Mouse (Mus musculus) liver, embryonic 14.5 days (tissue): ENCODE measurements at regions not wholly inside any gene's neighbourhood (a gene's known extent, or its start where the extent isn't known, plus 50 kb on each side); places are given as distances from the start of the nearest gene placed in this dataset.

Experiments used
- ATAC-seq: fragments of 200-750 bp; cut with Nextera tagmentation; 2 replicates; pipeline ENCODE4 v1.8.0; 2017; ENCODE audit warnings: moderate number of reproducible peaks, mild to moderate bottlenecking, moderate library complexity; ENCODE audit not compliant: insufficient read depth
- DNase-seq, 3 experiments: peaks; one replicate each; pipeline ENCODE4 v3.0.0-alpha.2; 2012 to 2013; ENCODE audit warnings: low read depth in 3 of 3, low spot score in 3 of 3
- H3K27ac ChIP-seq: fragments of 300-500 bp; sonication (generic); 2 replicates; pipeline ENCODE4 v1.5.1; 2014; ENCODE audit warnings: moderate library complexity, mild to moderate bottlenecking, control low read depth, inconsistent platforms
- H3K27me3 ChIP-seq: fragments of 300-500 bp; sonication (generic); 2 replicates; pipeline ENCODE4 v1.6.1; 2014; ENCODE audit warnings: mild to moderate bottlenecking, low read length, moderate library complexity; ENCODE audit not compliant: control insufficient read depth, insufficient read depth
- H3K36me3 ChIP-seq: fragments of 300-500 bp; sonication (generic); replicated peaks from 2 replicates; pipeline ENCODE4 v1.6.1; 2014; ENCODE audit warnings: low read depth; ENCODE audit not compliant: control insufficient read depth, insufficient read depth
- H3K4me1 ChIP-seq, 2 experiments: fragments of 200-500 bp in 1 of 2; fragments of 300-500 bp in 1 of 2; sonication (generic) in 1 of 2; replicated peaks; 2 replicates each; pipeline ENCODE4 v1.6.1; 2012 to 2014; ENCODE audit warnings: antibody characterized with exemption in 1 of 2, inconsistent platforms in 1 of 2, low read length in 1 of 2; ENCODE audit not compliant: control insufficient read depth in 2 of 2, insufficient read depth in 2 of 2
- H3K4me2 ChIP-seq: fragments of 300-500 bp; sonication (generic); 2 replicates; pipeline ENCODE4 v1.6.1; 2014; ENCODE audit warnings: low read depth, mild to moderate bottlenecking, control low read depth, moderate library complexity
- H3K4me3 ChIP-seq, 2 experiments: fragments of 200-500 bp in 1 of 2; fragments of 300-500 bp in 1 of 2; sonication (generic) in 1 of 2; 2 replicates each; pipeline ENCODE4 v1.5.1; 2012 to 2014; ENCODE audit warnings: low read depth in 2 of 2, low read length in 2 of 2, mild to moderate bottlenecking in 2 of 2, control low read depth in 1 of 2, inconsistent platforms in 1 of 2, moderate library complexity in 1 of 2; ENCODE audit not compliant: insufficient read depth in 1 of 2
- H3K9ac ChIP-seq: fragments of 300-500 bp; sonication (generic); replicated peaks from 2 replicates; pipeline ENCODE4 v1.6.1; 2014; ENCODE audit warnings: mild to moderate bottlenecking, control low read depth, moderate library complexity
- H3K9me3 ChIP-seq: fragments of 300-500 bp; sonication (generic); 2 replicates; pipeline ENCODE4 v1.6.1; 2016; ENCODE audit warnings: low read length, mixed read lengths; ENCODE audit not compliant: control insufficient read depth
- CTCF ChIP-seq: IDR thresholded peaks from 2 replicates; pipeline ENCODE4 v1.5.1; 2016; ENCODE audit warnings: antibody characterized with exemption, low read depth, control low read depth
- EP300 ChIP-seq: IDR thresholded peaks from 2 replicates; pipeline ENCODE4 v1.6.1; 2016; ENCODE audit warnings: antibody characterized with exemption, low read depth
- WGBS: fragments of 180-500 bp; shearing (Covaris S2); extraction: QIAGEN DNeasy Blood & Tissue Kit; methylation state at CpG from one replicate; pipeline ENCODE4 v1.1.7; 2014; ENCODE audit not compliant: insufficient replicate concordance; 5-methylcytosine and 5-hydroxymethylcytosine counted together

- H3K27me3 ChIP-seq, result no peaks in the 10 kb centered on the region
- H3K4me3 ChIP-seq, result no peak overlapping the region
- H3K4me2 ChIP-seq, result no peak overlapping the region
- H3K9me3 ChIP-seq, result no peaks in the 10 kb centered on the region
- no peak for ATAC-seq
- H3K9ac ChIP-seq, result no peak overlapping the region
- no peaks in the 10 kb centered on the region for H3K36me3 ChIP-seq
- no peak for TF ChIP-seq CTCF
- TF ChIP-seq EP300, result no peak
- 61% methylated on average over 4 of the region's 4 CpGs for WGBS
- no peaks in the 10 kb centered on the region for H3K4me1 ChIP-seq
- DNase-seq, result no peak
- no peak overlapping the region for H3K27ac ChIP-seq
Observed at GRCm38 (mm10) chr4:56456788-56457187, 283.1 kb upstream of the Gm26657 start.

DNA sequence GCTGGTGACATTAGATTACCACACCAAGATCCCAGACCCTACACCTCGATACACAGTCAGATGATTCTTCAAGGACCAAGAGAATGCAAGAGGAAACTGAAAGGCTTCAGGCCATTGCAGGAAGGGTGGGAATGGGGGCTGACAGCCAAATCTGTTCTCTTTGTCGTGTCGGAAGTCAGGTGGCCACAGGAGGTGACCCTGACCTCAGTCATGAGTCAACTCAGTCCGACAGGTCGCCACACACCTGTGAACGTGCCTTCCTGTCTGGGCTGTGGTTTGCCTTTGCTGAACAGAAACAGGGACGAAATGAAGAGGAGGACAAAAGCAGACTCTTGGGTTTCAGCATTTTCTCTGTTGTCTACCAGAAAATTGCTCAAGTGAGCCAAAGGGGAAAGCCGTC, 318.3 kb upstream of the Gm26657 start:
- 45% methylated on average over 8 of the region's 8 CpGs for WGBS
- H3K27me3 ChIP-seq, result no peaks in the 10 kb centered on the region
- H3K4me2 ChIP-seq, result no peak overlapping the region
- ATAC-seq, result no peak
- H3K9me3 ChIP-seq, result no peaks in the 10 kb centered on the region
- no peak overlapping the region for H3K27ac ChIP-seq
- TF ChIP-seq CTCF (no peak), EP300 (no peak)
- no peak overlapping the region for H3K9ac ChIP-seq
- no peaks in the 10 kb centered on the region for H3K4me1 ChIP-seq
- DNase-seq, result no peak
- H3K4me3 ChIP-seq, result no peak overlapping the region
- H3K36me3 ChIP-seq, result no peaks in the 10 kb centered on the region

- DNase-seq, result no peak
- Histone ChIP-seq H3K27ac (no peak overlapping the region), H3K9me3 (no peaks in the 10 kb centered on the region), H3K4me3 (no peak overlapping the region), H3K27me3 (no peaks in the 10 kb centered on the region), H3K4me2 (no peak overlapping the region), H3K4me1 (no peaks in the 10 kb centered on the region), H3K36me3 (no peaks in the 10 kb centered on the region), H3K9ac (no peak overlapping the region)
- no peak for TF ChIP-seq CTCF
- TF ChIP-seq EP300, result no peak
- no peak for ATAC-seq
- 58% methylated on average over 5 of the region's 5 CpGs for whole genome bisulfite sequencing
Observed at GRCm38 (mm10) chr4:56419122-56419913, 320.6 kb upstream of the Gm26657 start.

- H3K36me3 ChIP-seq, result no peaks in the 10 kb centered on the region
- H3K4me1 ChIP-seq, result no peaks in the 10 kb centered on the region
- no peak overlapping the region for H3K9ac ChIP-seq
- no peak for ATAC-seq
- TF ChIP-seq CTCF, result no peak
- TF ChIP-seq EP300, result no peak
- no peak overlapping the region for H3K4me3 ChIP-seq
- H3K9me3 ChIP-seq, result no peaks in the 10 kb centered on the region
- no peak for DNase-seq
- H3K4me2 ChIP-seq, result no peak overlapping the region
- 19% methylated on average over 1 of the region's 1 CpGs for WGBS
- no peak overlapping the region for H3K27ac ChIP-seq
- H3K27me3 ChIP-seq, result no peaks in the 10 kb centered on the region
Observed at GRCm38 (mm10) chr4:56411024-56411636, 328.7 kb upstream of the Gm26657 start.

DNA sequence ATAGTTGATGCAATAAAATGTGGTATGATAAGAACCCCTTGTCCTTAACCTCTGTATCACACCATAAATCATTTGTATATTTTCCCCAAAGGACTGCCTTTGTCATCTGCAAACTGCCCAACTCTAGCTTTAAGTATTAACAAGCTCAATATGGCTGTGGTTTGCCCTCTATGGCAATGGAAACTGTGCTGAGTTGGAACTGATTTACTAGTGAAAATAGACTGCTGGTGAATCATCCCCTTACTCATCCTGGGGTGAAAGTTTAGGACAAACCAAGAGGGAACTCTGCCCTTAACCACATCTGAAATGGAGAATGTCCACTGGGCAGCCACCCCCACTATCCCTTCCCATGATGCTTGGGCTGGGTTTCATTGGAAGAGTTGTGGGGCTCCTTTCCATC, 346.1 kb upstream of the Gm26657 start:
- Histone ChIP-seq H3K4me2 (no peak overlapping the region), H3K4me1 (no peaks in the 10 kb centered on the region), H3K36me3 (no peaks in the 10 kb centered on the region), H3K9ac (no peak overlapping the region), H3K27me3 (no peaks in the 10 kb centered on the region), H3K27ac (no peak overlapping the region), H3K4me3 (no peak overlapping the region), H3K9me3 (no peaks in the 10 kb centered on the region)
- no peak for DNase-seq
- no peak for TF ChIP-seq EP300
- TF ChIP-seq CTCF, result no peak
- ATAC-seq, result no peak
